Mouse (Mus musculus) erythroblast, embryonic 14.5 days (primary cell): ENCODE measurements around the gene Prpf31. TPM values are rescaled to one million over a fixed set of nuclear protein-coding genes. Genes with fewer than 3 reads are reported as not detected.

Source experiments
- H3K27me3 ChIP-seq: 2 replicates; pipeline ENCODE4 v1.6.1; 2012; ENCODE audit warnings: inconsistent platforms; ENCODE audit not compliant: control insufficient read depth
- H3K36me3 ChIP-seq: 2 replicates; pipeline ENCODE4 v1.6.1; 2012; ENCODE audit warnings: mild to moderate bottlenecking, inconsistent platforms; ENCODE audit not compliant: control insufficient read depth
- H3K4me1 ChIP-seq: 2 replicates; pipeline ENCODE4 v1.6.1; 2012; ENCODE audit warnings: inconsistent platforms; ENCODE audit not compliant: control insufficient read depth
- H3K4me3 ChIP-seq: replicated peaks from 2 replicates; pipeline ENCODE3; 2012; ENCODE audit warnings: moderate library complexity, mild to moderate bottlenecking, inconsistent platforms
- H3K9me3 ChIP-seq: 2 replicates; pipeline ENCODE4 v1.6.1; 2012; ENCODE audit warnings: low read length, inconsistent platforms, mixed read lengths; ENCODE audit not compliant: control insufficient read depth
- GATA1 ChIP-seq: IDR thresholded peaks from 2 replicates; pipeline ENCODE4 v1.6.1; 2012; ENCODE audit warnings: low read length, inconsistent platforms, mixed read lengths
- TAL1 ChIP-seq: IDR thresholded peaks from 3 replicates; pipeline ENCODE4 v1.6.1; 2012; ENCODE audit warnings: low read length, inconsistent platforms, mixed read lengths
- polyA plus RNA-seq: library from polyadenylated mRNA; stranded (reverse); fragments of >175 nt; gene quantifications from 2 replicates; pipeline ENCODE4 v1.2.3, GENCODE M21; 2012

Gene Prpf31
- polyA plus RNA-seq, 1 experiment = 3.2 TPM

DNA sequence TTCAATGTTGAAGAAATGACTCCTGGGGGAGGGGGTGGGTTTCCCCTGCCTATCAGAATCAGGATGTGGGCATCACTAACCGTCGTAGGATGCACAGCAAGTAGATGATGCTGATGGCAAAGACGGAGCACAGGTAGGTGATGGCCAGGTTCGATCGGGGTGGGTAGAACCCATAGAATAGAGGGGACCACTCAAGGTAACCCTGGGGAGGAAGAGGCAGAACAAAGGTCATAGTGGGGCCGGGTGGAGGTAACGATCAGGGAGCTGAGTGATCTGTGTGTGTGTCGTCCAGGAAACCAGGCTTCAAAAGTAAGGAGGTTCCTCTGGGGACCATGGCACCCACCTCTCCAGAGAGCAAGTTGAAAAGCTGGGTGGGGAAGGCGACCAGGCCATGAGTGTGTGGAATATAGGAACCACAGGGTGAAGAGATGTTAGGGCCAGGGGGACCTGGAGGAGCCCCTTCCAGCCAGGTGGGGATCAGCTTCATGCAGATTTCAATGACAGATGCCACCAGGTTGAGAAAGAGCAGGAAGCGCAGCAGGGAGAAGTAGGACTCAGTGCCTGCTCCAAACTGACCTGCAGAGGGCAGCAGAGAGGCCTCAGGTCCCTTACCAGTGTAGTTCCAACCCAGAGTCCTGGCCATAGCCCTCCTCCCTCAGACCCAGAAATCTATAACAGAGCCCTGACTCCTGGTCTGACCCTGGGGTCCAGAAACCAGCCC is 44.9 kb downstream of the Prpf31 start:
- Histone ChIP-seq H3K9me3 (no peaks in the 10 kb centered on the region), H3K4me3 (no peak overlapping the region), H3K27me3 (no peaks in the 10 kb centered on the region), H3K36me3 (no peaks in the 10 kb centered on the region; the same call in 1 of the 2 replicates), H3K4me1 (peaks cover 2% of the 10 kb centered on the region; the same call in 1 of the 2 replicates)
- TF ChIP-seq GATA1 = no peak
- no peak for TF ChIP-seq TAL1

DNA sequence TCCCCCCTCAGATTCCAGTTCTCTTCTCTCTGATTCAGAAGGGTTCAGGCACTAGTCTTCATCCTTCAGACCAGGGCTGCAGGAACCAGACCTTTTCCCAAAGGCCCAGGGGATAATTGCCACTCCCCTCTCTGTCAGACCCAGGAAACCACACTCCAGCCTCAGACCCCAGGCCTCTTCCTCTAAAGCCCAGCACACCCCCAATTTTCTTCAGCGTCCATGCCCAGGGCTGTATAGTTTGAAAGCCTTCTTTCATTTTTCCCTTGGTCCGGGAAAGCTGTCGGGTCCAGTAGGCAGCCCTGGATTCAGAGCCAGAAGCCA is 45.4 kb downstream of the Prpf31 start:
- TF ChIP-seq GATA1 (no peak), TAL1 (no peak)
- H3K4me1 ChIP-seq = peaks cover 2% of the 10 kb centered on the region; the same call in 1 of the 2 replicates
- H3K36me3 ChIP-seq = no peaks in the 10 kb centered on the region; the same call in 1 of the 2 replicates
- no peak overlapping the region for H3K4me3 ChIP-seq
- H3K27me3 ChIP-seq = no peaks in the 10 kb centered on the region
- no peaks in the 10 kb centered on the region for H3K9me3 ChIP-seq

DNA sequence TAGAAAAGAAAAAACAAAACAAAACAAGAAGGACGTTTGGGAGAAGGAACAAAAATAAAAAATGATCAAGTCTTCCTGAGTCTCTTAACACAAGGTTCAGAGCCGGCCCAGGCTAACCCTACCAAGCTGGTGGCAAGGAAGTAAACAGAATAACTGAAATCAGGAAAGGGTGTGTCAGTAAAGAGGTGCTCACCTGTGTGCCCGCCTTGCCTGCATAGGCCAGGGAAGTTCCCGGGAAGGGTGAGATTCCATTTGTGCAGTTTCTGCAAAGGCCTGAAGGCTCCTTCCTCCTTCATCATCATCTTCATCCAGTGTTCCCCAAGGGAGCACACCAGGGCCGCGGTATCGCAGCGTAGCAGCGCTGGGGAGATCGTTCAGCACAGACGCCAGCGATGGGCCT is 46.6 kb downstream of the Prpf31 start:
- Histone ChIP-seq H3K9me3 (no peaks in the 10 kb centered on the region), H3K4me1 (peaks cover 2% of the 10 kb centered on the region; the same call in 1 of the 2 replicates), H3K27me3 (no peaks in the 10 kb centered on the region), H3K36me3 (no peaks in the 10 kb centered on the region; the same call in 1 of the 2 replicates), H3K4me3 (no peak overlapping the region)
- TF ChIP-seq GATA1 = no peak
- no peak for TF ChIP-seq TAL1

DNA sequence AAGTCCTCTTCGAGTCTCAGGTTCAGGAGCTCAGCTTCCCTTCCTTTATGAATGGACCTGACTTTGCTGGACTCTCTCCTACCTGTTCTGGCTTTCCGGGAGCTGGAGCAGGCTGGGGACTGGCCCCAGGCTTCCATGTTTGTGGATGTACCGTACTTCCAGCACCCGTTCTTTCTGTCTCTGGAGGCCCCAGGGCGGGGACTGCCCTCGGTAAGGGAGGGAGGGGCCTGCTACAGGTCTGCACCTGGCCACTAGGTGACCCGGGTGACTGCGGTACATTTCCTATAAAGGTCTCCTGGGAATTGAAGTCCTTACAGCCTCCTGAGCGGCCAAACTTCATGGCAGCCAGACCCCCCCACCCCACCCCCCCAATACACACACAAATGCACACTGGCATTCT is 47.6 kb downstream of the Prpf31 start, which contains the start of gene Tmc4:
Gene Tmc4 (minus strand): TSS at position 212 of the 400 bp plus-strand sequence.
- peaks cover 2% of the 10 kb centered on the region; the same call in 1 of the 2 replicates for H3K4me1 ChIP-seq
- no peak within 1 kb of the TSS for H3K4me3 ChIP-seq
- no peaks in the 10 kb centered on the region for H3K27me3 ChIP-seq
- H3K9me3 ChIP-seq = no peaks in the 10 kb centered on the region
- TF ChIP-seq GATA1 = no peak
- TF ChIP-seq TAL1 = no peak
- no peaks in the 10 kb centered on the region; the same call in 1 of the 2 replicates for H3K36me3 ChIP-seq

DNA sequence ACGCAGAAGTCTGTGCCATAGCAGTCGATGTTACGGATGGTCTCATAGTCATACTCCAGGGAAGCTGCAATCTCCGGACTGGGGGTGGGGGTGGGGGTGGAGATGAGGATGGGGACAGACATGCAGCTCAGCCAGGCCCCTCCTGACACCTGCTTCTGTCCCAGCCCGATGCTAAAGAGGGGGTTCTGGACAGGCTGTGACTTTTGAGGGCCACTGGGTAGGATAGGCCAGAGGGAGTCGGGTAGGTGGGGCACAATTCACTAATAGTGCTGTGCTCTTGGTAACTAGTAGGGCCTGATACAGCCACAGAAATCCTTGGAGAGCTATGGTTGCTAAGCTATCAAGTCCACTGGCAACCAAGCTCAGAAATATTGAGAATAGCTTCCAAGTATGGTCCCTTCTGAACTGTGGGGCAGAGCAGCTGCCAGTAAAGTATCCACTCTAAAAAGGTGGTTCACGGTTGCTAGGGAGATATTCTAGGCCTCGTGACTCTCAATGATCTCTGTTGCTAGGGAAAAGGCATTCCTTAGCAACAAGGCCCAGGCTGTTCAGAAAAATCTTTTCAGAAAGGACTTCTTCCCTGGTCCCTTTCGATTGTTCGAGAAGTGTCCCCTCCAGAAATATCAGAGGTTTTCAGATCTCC is 54.2 kb downstream of the Prpf31 start:
- peaks cover 17% of the 10 kb centered on the region for H3K36me3 ChIP-seq
- H3K27me3 ChIP-seq = no peaks in the 10 kb centered on the region
- no peak overlapping the region for H3K4me3 ChIP-seq
- TF ChIP-seq GATA1 (no peak), TAL1 (no peak)
- H3K9me3 ChIP-seq = no peaks in the 10 kb centered on the region
- no peaks in the 10 kb centered on the region for H3K4me1 ChIP-seq

DNA sequence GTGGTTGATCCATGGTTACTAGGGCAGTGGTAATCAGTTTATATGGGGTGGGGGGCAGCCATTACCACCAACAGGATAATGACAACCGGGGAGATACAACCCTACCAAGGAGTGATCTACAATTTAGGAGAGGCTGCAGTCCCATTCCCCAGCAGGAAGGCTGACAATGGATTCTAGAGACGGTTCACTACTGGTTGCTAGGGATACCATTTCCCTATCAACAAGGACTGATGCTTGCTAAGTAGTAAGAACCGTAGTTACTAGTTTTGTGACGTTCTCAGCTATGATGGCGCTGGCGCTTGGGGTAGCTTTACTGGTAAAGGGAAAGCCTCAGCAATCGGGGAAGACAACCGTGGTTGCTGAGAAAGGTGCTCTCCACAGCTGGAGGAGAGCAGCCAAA is 54.9 kb downstream of the Prpf31 start:
- TF ChIP-seq TAL1 = no peak
- TF ChIP-seq GATA1 = no peak
- no peaks in the 10 kb centered on the region for H3K4me1 ChIP-seq
- H3K9me3 ChIP-seq = no peaks in the 10 kb centered on the region
- peaks cover 17% of the 10 kb centered on the region for H3K36me3 ChIP-seq
- no peak overlapping the region for H3K4me3 ChIP-seq
- H3K27me3 ChIP-seq = no peaks in the 10 kb centered on the region

DNA sequence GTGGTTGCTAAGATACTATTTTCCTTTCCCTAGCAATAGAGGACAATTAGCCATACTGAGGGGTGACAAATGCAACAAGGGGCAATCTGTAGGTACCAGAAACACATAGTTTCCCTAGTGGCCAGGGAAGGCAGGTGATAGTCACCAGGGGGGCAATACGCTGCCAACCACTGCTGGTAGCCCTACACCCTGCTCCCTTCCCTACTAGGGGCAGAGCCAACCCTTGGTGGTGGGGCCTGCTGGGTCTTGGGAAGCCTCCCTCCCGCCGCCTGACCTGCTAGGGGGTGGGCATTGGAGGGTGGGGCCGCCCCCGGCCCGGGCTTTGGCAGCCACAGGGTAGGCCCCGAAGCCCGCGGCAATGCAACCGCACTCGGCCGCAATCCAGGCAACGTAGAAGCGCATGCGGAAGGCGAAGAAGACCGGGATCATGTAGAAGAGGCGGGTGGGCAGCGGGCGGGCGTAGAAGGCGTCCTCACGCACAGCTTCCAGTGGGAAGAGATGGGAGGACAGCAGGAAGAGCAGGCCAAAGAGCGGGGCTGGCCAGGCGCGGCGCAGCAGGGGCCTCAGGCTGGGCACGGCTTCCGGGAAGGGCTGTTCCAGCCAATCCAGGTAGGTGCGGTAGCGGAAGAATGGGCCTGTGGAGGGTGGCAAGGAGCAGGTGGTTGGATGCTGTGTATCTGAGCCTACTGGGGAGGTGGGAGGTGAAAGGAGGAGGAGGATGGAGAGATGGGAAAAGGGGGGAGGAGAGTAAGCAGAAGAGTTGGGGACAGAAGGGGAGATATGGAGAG is 55.8 kb downstream of the Prpf31 start:
- no peak for TF ChIP-seq GATA1
- no peak for TF ChIP-seq TAL1
- H3K36me3 ChIP-seq = peaks cover 17% of the 10 kb centered on the region
- peaks cover 2% of the 10 kb centered on the region for H3K4me1 ChIP-seq
- no peaks in the 10 kb centered on the region for H3K27me3 ChIP-seq
- no peak overlapping the region for H3K4me3 ChIP-seq
- H3K9me3 ChIP-seq = no peaks in the 10 kb centered on the region

DNA sequence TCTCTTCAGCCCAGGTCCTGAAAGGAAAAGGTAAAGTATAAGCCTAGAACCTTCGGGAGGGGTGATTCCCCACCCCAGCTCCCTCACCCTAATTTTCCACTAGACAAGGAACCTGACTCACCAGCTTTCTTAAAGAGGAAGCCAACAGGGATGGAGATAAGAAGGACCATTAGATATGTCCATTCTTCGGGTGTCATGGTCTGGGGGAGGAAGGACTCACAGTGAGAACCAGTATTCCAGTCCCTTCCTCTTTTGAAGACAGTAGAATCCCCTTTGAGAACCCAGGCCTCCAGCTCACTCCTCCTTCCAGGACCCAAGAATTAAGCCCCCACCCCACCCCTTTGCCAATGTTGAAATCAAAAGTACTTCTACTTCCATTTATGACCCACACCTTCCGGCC is 62.1 kb downstream of the Prpf31 start:
- TF ChIP-seq GATA1 = no peak
- no peak for TF ChIP-seq TAL1
- Histone ChIP-seq H3K4me3 (peak overlapping the region; percentile 84), H3K27me3 (no peaks in the 10 kb centered on the region), H3K4me1 (peaks cover 41% of the 10 kb centered on the region), H3K9me3 (no peaks in the 10 kb centered on the region), H3K36me3 (peaks cover 4% of the 10 kb centered on the region; the same call in 1 of the 2 replicates)

Other genes starting within 250 kb of the Prpf31 start
- gene Cacng8, start 239.3 kb upstream of the Prpf31 start, polyA plus RNA-seq = not detected in 2 replicates
- not detected in 2 replicates for gene Cacng6, start 205.8 kb upstream of the Prpf31 start, polyA plus RNA-seq
- gene Tarm1, start 127.4 kb upstream of the Prpf31 start, polyA plus RNA-seq = not detected in 2 replicates
- not detected in 2 replicates for gene Oscar, start 13.8 kb upstream of the Prpf31 start, polyA plus RNA-seq
- gene Ndufa3, start 12.6 kb upstream of the Prpf31 start, polyA plus RNA-seq = 3.6 and 5.5 TPM in 2 replicates
- 3.1 and 3.3 TPM in 2 replicates for gene Tfpt, start 56 bp upstream of the Prpf31 start, polyA plus RNA-seq
- 50.1 and 53.8 TPM in 2 replicates for gene Cnot3, start 15.3 kb downstream of the Prpf31 start, polyA plus RNA-seq
- gene Leng1, start 35.9 kb downstream of the Prpf31 start, polyA plus RNA-seq = 1.0 and 1.3 TPM in 2 replicates
- 0.05 and 0.12 TPM in 2 replicates for gene Tmc4, start 47.6 kb downstream of the Prpf31 start, polyA plus RNA-seq
- 0.70 and 1.0 TPM in 2 replicates for gene Tsen34, start 62.9 kb downstream of the Prpf31 start, polyA plus RNA-seq
- 0.58 and 0.73 TPM in 2 replicates for gene Mboat7, start 63.5 kb downstream of the Prpf31 start, polyA plus RNA-seq
- gene Rps9, start 74.0 kb downstream of the Prpf31 start, polyA plus RNA-seq = 81.2 and 118 TPM in 2 replicates
- gene Pirb, start 90.4 kb downstream of the Prpf31 start, polyA plus RNA-seq = 0.03 TPM in 1 of 2 replicates, not detected in the other
- gene Gm15448, start 195.7 kb downstream of the Prpf31 start, polyA plus RNA-seq = not detected in 2 replicates
- not detected in 2 replicates for gene Pira2, start 215.1 kb downstream of the Prpf31 start, polyA plus RNA-seq